Mouse (Mus musculus): ENCODE data around the gene Pde4d. TPM values are rescaled to one million over a fixed set of nuclear protein-coding genes. Genes with fewer than 3 reads are reported as not detected.

Pde4d gene
- polyA plus RNA-seq, 1 experiment from 2014 or later: 20.5 TPM

- no peaks in the 10 kb centered on the region for H3K4me1 ChIP-seq (replicated peaks; ENCODE audit: control insufficient read depth, insufficient read depth, low read length)
- ATAC-seq: no peak
- H3K36me3 ChIP-seq (ENCODE audit: control insufficient read depth, insufficient read depth): no peaks in the 10 kb centered on the region
- H3K27ac ChIP-seq (ENCODE audit: low read length): no peak overlapping the region
- H3K9ac ChIP-seq (replicated peaks; ENCODE audit: low read depth, low read length): no peak overlapping the region
- 33% methylated on average over 3 of the region's 3 CpGs for WGBS
- H3K9me3 ChIP-seq (ENCODE audit: control insufficient read depth, low read length): peaks cover 3% of the 10 kb centered on the region; the same call in 1 of the 2 replicates
- no peak overlapping the region for H3K4me2 ChIP-seq (ENCODE audit: low read length)
- no peak overlapping the region for H3K4me3 ChIP-seq (replicated peaks; ENCODE audit: low read length)
- no peaks in the 10 kb centered on the region for H3K27me3 ChIP-seq (replicated peaks; ENCODE audit: control insufficient read depth, insufficient read depth, low read length)
These were observed 970.7 kb downstream of the Pde4d start for GRCm38 (mm10) chr13:109420426-109420825.

GRCm38 (mm10) chr13:109424906-109425305 lies 975.2 kb downstream of the Pde4d start:
- Histone ChIP-seq H3K9me3 (ENCODE audit: control insufficient read depth, low read length) (peaks cover 3% of the 10 kb centered on the region; the same call in 1 of the 2 replicates), H3K4me1 (replicated peaks; ENCODE audit: control insufficient read depth, insufficient read depth, low read length) (no peaks in the 10 kb centered on the region), H3K27ac (ENCODE audit: low read length) (no peak overlapping the region), H3K4me3 (replicated peaks; ENCODE audit: low read length) (no peak overlapping the region), H3K4me2 (ENCODE audit: low read length) (no peak overlapping the region), H3K27me3 (replicated peaks; ENCODE audit: control insufficient read depth, insufficient read depth, low read length) (no peaks in the 10 kb centered on the region), H3K9ac (replicated peaks; ENCODE audit: low read depth, low read length) (no peak overlapping the region), H3K36me3 (ENCODE audit: control insufficient read depth, insufficient read depth) (no peaks in the 10 kb centered on the region)
- no peak for ATAC-seq
- WGBS: 69% methylated on average over 2 of the region's 2 CpGs

GRCm38 (mm10) chr13:109425548-109425947 lies 975.8 kb downstream of the Pde4d start:
- ATAC-seq: no peak
- 81% methylated on average over 13 of the region's 13 CpGs for WGBS
- H3K9ac ChIP-seq (replicated peaks; ENCODE audit: low read depth, low read length): no peak overlapping the region
- no peak overlapping the region for H3K4me2 ChIP-seq (ENCODE audit: low read length)
- H3K36me3 ChIP-seq (ENCODE audit: control insufficient read depth, insufficient read depth): no peaks in the 10 kb centered on the region
- H3K4me3 ChIP-seq (replicated peaks; ENCODE audit: low read length): no peak overlapping the region
- no peak overlapping the region for H3K27ac ChIP-seq (ENCODE audit: low read length)
- no peaks in the 10 kb centered on the region for H3K4me1 ChIP-seq (replicated peaks; ENCODE audit: control insufficient read depth, insufficient read depth, low read length)
- peaks cover 3% of the 10 kb centered on the region; the same call in 1 of the 2 replicates for H3K9me3 ChIP-seq (ENCODE audit: control insufficient read depth, low read length)
- no peaks in the 10 kb centered on the region for H3K27me3 ChIP-seq (replicated peaks; ENCODE audit: control insufficient read depth, insufficient read depth, low read length)

GRCm38 (mm10) chr13:109426058-109426457 lies 976.3 kb downstream of the Pde4d start:
- 84% methylated on average over 5 of the region's 5 CpGs for WGBS

GRCm38 (mm10) chr13:109427541-109427940 lies 977.8 kb downstream of the Pde4d start:
- no peak overlapping the region for H3K4me3 ChIP-seq (replicated peaks; ENCODE audit: low read length)
- no peak overlapping the region for H3K27ac ChIP-seq (ENCODE audit: low read length)
- no peaks in the 10 kb centered on the region for H3K4me1 ChIP-seq (replicated peaks; ENCODE audit: control insufficient read depth, insufficient read depth, low read length)
- H3K27me3 ChIP-seq (replicated peaks; ENCODE audit: control insufficient read depth, insufficient read depth, low read length): no peaks in the 10 kb centered on the region
- H3K4me2 ChIP-seq (ENCODE audit: low read length): no peak overlapping the region
- 86% methylated on average over 7 of the region's 7 CpGs for WGBS
- H3K36me3 ChIP-seq (ENCODE audit: control insufficient read depth, insufficient read depth): no peaks in the 10 kb centered on the region
- H3K9ac ChIP-seq (replicated peaks; ENCODE audit: low read depth, low read length): no peak overlapping the region
- no peaks in the 10 kb centered on the region for H3K9me3 ChIP-seq (ENCODE audit: control insufficient read depth, low read length)
- no peak for ATAC-seq

More at GRCm38 (mm10) chr13:109426058-109426457, 976.3 kb downstream of the Pde4d start:
- Histone ChIP-seq H3K4me2 (ENCODE audit: low read length) (no peak overlapping the region), H3K4me3 (replicated peaks; ENCODE audit: low read length) (no peak overlapping the region), H3K27ac (ENCODE audit: low read length) (no peak overlapping the region), H3K27me3 (replicated peaks; ENCODE audit: control insufficient read depth, insufficient read depth, low read length) (no peaks in the 10 kb centered on the region), H3K9ac (replicated peaks; ENCODE audit: low read depth, low read length) (no peak overlapping the region), H3K4me1 (replicated peaks; ENCODE audit: control insufficient read depth, insufficient read depth, low read length) (no peaks in the 10 kb centered on the region), H3K36me3 (ENCODE audit: control insufficient read depth, insufficient read depth) (no peaks in the 10 kb centered on the region), H3K9me3 (ENCODE audit: control insufficient read depth, low read length) (peaks cover 3% of the 10 kb centered on the region; the same call in 1 of the 2 replicates)
- no peak for ATAC-seq

- Histone ChIP-seq H3K4me1 (replicated peaks; ENCODE audit: control insufficient read depth, insufficient read depth, low read length) (no peaks in the 10 kb centered on the region), H3K9me3 (ENCODE audit: control insufficient read depth, low read length) (no peaks in the 10 kb centered on the region), H3K36me3 (ENCODE audit: control insufficient read depth, insufficient read depth) (no peaks in the 10 kb centered on the region), H3K27me3 (replicated peaks; ENCODE audit: control insufficient read depth, insufficient read depth, low read length) (no peaks in the 10 kb centered on the region), H3K4me2 (ENCODE audit: low read length) (no peak overlapping the region), H3K9ac (replicated peaks; ENCODE audit: low read depth, low read length) (no peak overlapping the region), H3K4me3 (replicated peaks; ENCODE audit: low read length) (no peak overlapping the region), H3K27ac (ENCODE audit: low read length) (no peak overlapping the region)
- no peak for ATAC-seq
- 93% methylated on average over 2 of the region's 2 CpGs for WGBS
These were observed 979.8 kb downstream of the Pde4d start for GRCm38 (mm10) chr13:109429544-109429943.

- ATAC-seq: no peak
These were observed 987.6 kb downstream of the Pde4d start for GRCm38 (mm10) chr13:109437231-109437776.

GRCm38 (mm10) chr13:109439436-109440161 lies 989.9 kb downstream of the Pde4d start:
- H3K4me3 ChIP-seq (replicated peaks; ENCODE audit: low read length): peak overlapping the region; percentile 69
- peak overlapping the region; percentile 62 for H3K4me2 ChIP-seq (ENCODE audit: low read length)
- no peaks in the 10 kb centered on the region for H3K36me3 ChIP-seq (ENCODE audit: control insufficient read depth, insufficient read depth)
- H3K27ac ChIP-seq (ENCODE audit: low read length): peak overlapping the region; percentile 92
- H3K27me3 ChIP-seq (replicated peaks; ENCODE audit: control insufficient read depth, insufficient read depth, low read length): no peaks in the 10 kb centered on the region
- peaks cover 23% of the 10 kb centered on the region for H3K4me1 ChIP-seq (replicated peaks; ENCODE audit: control insufficient read depth, insufficient read depth, low read length)
- H3K9me3 ChIP-seq (ENCODE audit: control insufficient read depth, low read length): no peaks in the 10 kb centered on the region
- no peak for ATAC-seq
- peak overlapping the region; percentile 64 for H3K9ac ChIP-seq (replicated peaks; ENCODE audit: low read depth, low read length)
- 73% methylated on average over 5 of the region's 5 CpGs for WGBS

More at GRCm38 (mm10) chr13:109437231-109437776, 987.6 kb downstream of the Pde4d start:
- Histone ChIP-seq H3K4me3 (replicated peaks; ENCODE audit: low read length) (no peak overlapping the region), H3K9me3 (ENCODE audit: control insufficient read depth, low read length) (no peaks in the 10 kb centered on the region), H3K36me3 (ENCODE audit: control insufficient read depth, insufficient read depth) (no peaks in the 10 kb centered on the region), H3K4me1 (replicated peaks; ENCODE audit: control insufficient read depth, insufficient read depth, low read length) (peaks cover 6% of the 10 kb centered on the region), H3K9ac (replicated peaks; ENCODE audit: low read depth, low read length) (no peak overlapping the region), H3K4me2 (ENCODE audit: low read length) (no peak overlapping the region), H3K27ac (ENCODE audit: low read length) (no peak overlapping the region), H3K27me3 (replicated peaks; ENCODE audit: control insufficient read depth, insufficient read depth, low read length) (no peaks in the 10 kb centered on the region)
- WGBS: 71% methylated on average over 4 of the region's 4 CpGs

GRCm38 (mm10) chr13:109440331-109440730 lies 990.6 kb downstream of the Pde4d start:
- ATAC-seq: peak; percentile 87
- WGBS: under 1% methylated on average over 8 of the region's 8 CpGs
- peak overlapping the region; percentile 92 for H3K27ac ChIP-seq (ENCODE audit: low read length)
- peak overlapping the region; percentile 64 for H3K9ac ChIP-seq (replicated peaks; ENCODE audit: low read depth, low read length)
- H3K4me1 ChIP-seq (replicated peaks; ENCODE audit: control insufficient read depth, insufficient read depth, low read length): peaks cover 28% of the 10 kb centered on the region
- H3K36me3 ChIP-seq (ENCODE audit: control insufficient read depth, insufficient read depth): no peaks in the 10 kb centered on the region
- peak overlapping the region; percentile 62 for H3K4me2 ChIP-seq (ENCODE audit: low read length)
- no peaks in the 10 kb centered on the region for H3K27me3 ChIP-seq (replicated peaks; ENCODE audit: control insufficient read depth, insufficient read depth, low read length)
- no peaks in the 10 kb centered on the region for H3K9me3 ChIP-seq (ENCODE audit: control insufficient read depth, low read length)
- peak overlapping the region; percentile 69 for H3K4me3 ChIP-seq (replicated peaks; ENCODE audit: low read length)

All from forebrain, embryonic 16.5 days (tissue).